Mouse (Mus musculus): ENCODE measurements around the gene Hdc.

- TF ChIP-seq ZNF384 (IDR thresholded peaks at IDR 0.05; ENCODE audit: low read depth, low read length) (no peak), MAFK (IDR thresholded peaks at IDR 0.05; ENCODE audit: insufficient read depth, low read depth, low read length) (no peak), HCFC1 (IDR thresholded peaks at IDR 0.05; ENCODE audit: borderline replicate concordance, insufficient read depth, low read length) (no peak), CHD2 (IDR thresholded peaks at IDR 0.05; ENCODE audit: low read depth, low read length) (no peak)
These were observed 34.3 kb downstream of the Hdc start for GRCm38 (mm10) chr2:126584621-126585369.

Data from ES-E14 (cell line).